Mouse (Mus musculus) heart, embryonic 12.5 days (tissue): ENCODE data around the gene Brf1. TPM values are rescaled to one million over a fixed set of nuclear protein-coding genes. Genes with fewer than 3 reads are reported as not detected.

Experiments used
- ATAC-seq: fragments of 200-750 bp; cut with Nextera tagmentation; 2 replicates; pipeline ENCODE4 v1.8.0; 2017; ENCODE audit warnings: moderate TSS enrichment, moderate library complexity; ENCODE audit not compliant: insufficient number of reproducible peaks, low FRiP score
- H3K27ac ChIP-seq: fragments of 300-500 bp; sonication (generic); 2 replicates; pipeline ENCODE4 v1.5.1; 2016; ENCODE audit warnings: mild to moderate bottlenecking, moderate library complexity; ENCODE audit not compliant: poor library complexity, severe bottlenecking
- H3K27me3 ChIP-seq: fragments of 300-500 bp; sonication (generic); replicated peaks from 2 replicates; pipeline ENCODE4 v1.6.1; 2016; ENCODE audit warnings: mild to moderate bottlenecking, moderate library complexity
- H3K36me3 ChIP-seq: fragments of 300-500 bp; sonication (generic); 2 replicates; pipeline ENCODE4 v1.6.1; 2016; ENCODE audit warnings: mild to moderate bottlenecking, moderate library complexity
- H3K4me1 ChIP-seq: fragments of 300-500 bp; sonication (generic); replicated peaks from 2 replicates; pipeline ENCODE4 v1.6.1; 2016; ENCODE audit warnings: mild to moderate bottlenecking
- H3K4me2 ChIP-seq: fragments of 300-500 bp; sonication (generic); 2 replicates; pipeline ENCODE4 v1.6.1; 2016; ENCODE audit warnings: mild to moderate bottlenecking, moderate library complexity
- H3K4me3 ChIP-seq: fragments of 300-500 bp; sonication (generic); 2 replicates; pipeline ENCODE4 v1.5.1; 2016; ENCODE audit warnings: mild to moderate bottlenecking
- H3K9ac ChIP-seq: fragments of 300-500 bp; sonication (generic); 2 replicates; pipeline ENCODE4 v1.6.1; 2016; ENCODE audit warnings: mild to moderate bottlenecking, moderate library complexity
- H3K9me3 ChIP-seq: fragments of 300-500 bp; sonication (generic); replicated peaks from 2 replicates; pipeline ENCODE4 v1.6.1; 2016; ENCODE audit warnings: mild to moderate bottlenecking, moderate library complexity
- WGBS: fragments of 180-500 bp; shearing (Covaris S2); methylation state at CpG from one replicate; pipeline ENCODE4 v1.1.7; 2016; 5-methylcytosine and 5-hydroxymethylcytosine counted together
- polyA plus RNA-seq: library from polyadenylated mRNA; unstranded; fragments of >200 nt; fragmentation: Nextera tagmentation; extraction: Ambion mirVana; gene quantifications from 2 replicates; pipeline ENCODE4 v1.2.1, GENCODE M21; 2016

The Brf1 gene
- polyA plus RNA-seq, 1 experiment from 2014 or later = 40.3 TPM

DNA sequence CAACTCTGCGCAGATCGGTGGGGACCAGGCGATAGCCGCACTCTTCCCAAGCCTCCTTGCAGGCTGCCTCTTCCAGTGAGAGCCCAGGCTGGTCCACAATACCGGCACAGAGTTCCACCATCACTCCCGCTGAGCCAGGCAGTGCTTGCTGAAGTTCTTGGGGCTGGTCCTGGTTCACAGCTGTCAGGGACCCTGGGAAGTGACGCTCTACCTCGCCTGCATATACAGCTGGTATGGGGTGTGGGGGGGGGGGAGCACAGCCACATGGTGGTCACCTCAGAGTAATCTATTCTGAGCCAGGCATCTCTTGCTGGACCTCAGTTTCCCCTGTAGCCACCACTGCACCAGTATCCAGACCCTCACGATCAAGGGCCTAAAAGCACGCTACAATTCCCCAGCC is 62.1 kb downstream of the Brf1 start:
- H3K9me3 ChIP-seq = no peaks in the 10 kb centered on the region
- ATAC-seq = no peak
- H3K27me3 ChIP-seq = 0 out of 2 replicates have a peak, but pooled peaks cover 21% of the 10 kb centered on the region
- H3K4me1 ChIP-seq = peaks cover 36% of the 10 kb centered on the region
- peak overlapping the region; percentile 13; the same call in 1 of the 2 replicates for H3K9ac ChIP-seq
- 61% methylated on average over 10 of the region's 10 CpGs for WGBS
- H3K4me3 ChIP-seq = no peak overlapping the region
- H3K27ac ChIP-seq = no peak overlapping the region
- H3K4me2 ChIP-seq = no peak overlapping the region
- H3K36me3 ChIP-seq = no peaks in the 10 kb centered on the region

DNA sequence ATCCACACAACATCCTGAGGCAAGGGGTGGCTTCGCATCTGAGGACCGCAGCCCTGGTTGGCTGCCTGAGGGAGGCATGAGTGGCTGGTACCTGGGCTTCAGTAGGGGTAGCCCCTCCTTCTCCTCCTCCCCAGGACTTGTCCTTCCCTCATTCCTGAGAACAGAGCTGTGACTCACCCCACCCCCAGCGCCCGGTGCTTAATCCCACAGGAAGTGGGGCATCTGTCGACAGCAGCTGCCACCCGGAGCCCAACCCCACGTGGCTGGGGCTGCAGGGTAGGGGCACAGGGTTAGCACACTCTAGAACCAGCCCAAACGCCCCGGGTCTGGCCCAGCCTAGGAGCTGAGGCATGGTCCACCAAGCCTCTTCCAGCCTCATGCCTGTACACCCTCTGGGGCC is 62.6 kb downstream of the Brf1 start:
- H3K27me3 ChIP-seq = 0 out of 2 replicates have a peak, but pooled peaks cover 22% of the 10 kb centered on the region
- H3K9ac ChIP-seq = peak overlapping the region; percentile 13; the same call in 1 of the 2 replicates

DNA sequence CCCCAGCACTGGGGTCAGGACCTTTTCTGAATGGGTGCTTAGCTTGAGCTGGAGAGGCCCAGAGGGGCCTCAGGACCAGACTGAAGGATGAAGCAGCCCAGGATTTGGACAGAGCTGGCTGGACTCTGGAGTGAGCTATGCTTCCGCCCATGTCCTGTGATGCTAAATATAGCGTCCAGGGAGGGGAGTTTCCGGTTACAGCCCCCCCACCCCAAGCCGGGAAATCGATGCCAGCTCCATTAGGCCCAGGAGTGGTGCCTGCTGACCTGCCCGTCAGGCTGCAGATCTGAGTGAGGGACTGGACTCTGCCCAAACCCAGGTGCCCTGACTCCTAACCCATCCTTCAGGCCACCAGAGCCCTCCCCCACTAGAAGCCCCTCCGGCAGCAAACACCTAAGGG is 67.9 kb downstream of the Brf1 start:
- peak overlapping the region; percentile 35; the same call in 1 of the 2 replicates for H3K9ac ChIP-seq
- H3K4me3 ChIP-seq = no peak overlapping the region
- no peaks in the 10 kb centered on the region for H3K9me3 ChIP-seq
- H3K27ac ChIP-seq = no peak overlapping the region
- ATAC-seq = no peak
- WGBS = 25% methylated on average over 7 of the region's 7 CpGs
- H3K4me2 ChIP-seq = peak overlapping the region; percentile 11; the same call in 1 of the 2 replicates
- peaks cover 47% of the 10 kb centered on the region for H3K27me3 ChIP-seq
- peaks cover 36% of the 10 kb centered on the region for H3K4me1 ChIP-seq
- H3K36me3 ChIP-seq = no peaks in the 10 kb centered on the region

More for the DNA sequence above, 62.6 kb downstream of the Brf1 start:
- Histone ChIP-seq H3K4me3 (no peak overlapping the region), H3K9me3 (no peaks in the 10 kb centered on the region), H3K36me3 (no peaks in the 10 kb centered on the region), H3K27ac (no peak overlapping the region), H3K4me1 (peaks cover 39% of the 10 kb centered on the region), H3K4me2 (no peak overlapping the region)
- 31% methylated on average over 9 of the region's 9 CpGs for WGBS
- no peak for ATAC-seq

DNA sequence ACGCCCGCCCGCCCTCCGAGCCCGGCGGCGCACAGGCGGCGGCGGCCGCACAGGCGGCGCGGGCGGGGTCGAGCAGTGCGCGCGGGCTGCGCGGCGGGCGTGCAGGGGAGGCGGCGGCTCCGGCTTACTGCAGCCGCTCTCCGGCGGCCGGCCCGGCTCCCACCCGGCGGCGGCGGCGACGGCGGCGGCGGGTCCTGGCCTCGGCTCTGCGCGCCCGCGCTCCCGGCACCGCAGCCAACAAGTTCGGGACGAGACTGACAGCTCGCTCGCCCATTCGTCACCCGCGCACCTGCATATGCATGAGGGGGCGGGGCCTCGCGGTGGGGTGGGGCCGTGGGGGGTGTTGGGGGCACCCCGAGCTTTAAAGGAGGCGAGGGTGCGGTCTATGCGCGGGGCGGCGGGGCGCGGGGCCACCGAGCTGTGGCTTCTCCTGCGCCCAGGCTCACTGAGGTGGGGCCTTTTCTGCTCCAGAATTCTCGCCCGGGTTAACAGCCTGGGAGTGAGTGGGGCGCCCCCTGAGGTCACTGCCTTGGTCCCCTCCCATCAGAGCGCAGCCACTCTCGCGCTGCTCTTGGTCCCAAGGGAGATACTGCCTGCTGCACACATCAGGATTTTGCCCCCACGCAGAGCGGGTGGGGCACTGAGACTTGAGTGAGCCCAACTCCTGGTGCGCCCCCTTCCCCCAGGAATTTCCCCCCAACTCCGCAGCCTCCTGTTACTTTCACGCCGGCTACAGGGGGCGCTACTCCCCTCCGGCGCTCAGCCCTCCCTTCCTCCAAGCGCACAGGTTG is 70.7 kb downstream of the Brf1 start, which contains the start of gene Jag2:
Jag2 (minus strand) TSS at position 215 of the 791 bp plus-strand sequence.
- ATAC-seq = peak; percentile 43; the same call in 1 of the 2 replicates
- H3K27ac ChIP-seq = no peak within 1 kb of the TSS
- H3K4me3 ChIP-seq = peak within 1 kb of the TSS; percentile 66

DNA sequence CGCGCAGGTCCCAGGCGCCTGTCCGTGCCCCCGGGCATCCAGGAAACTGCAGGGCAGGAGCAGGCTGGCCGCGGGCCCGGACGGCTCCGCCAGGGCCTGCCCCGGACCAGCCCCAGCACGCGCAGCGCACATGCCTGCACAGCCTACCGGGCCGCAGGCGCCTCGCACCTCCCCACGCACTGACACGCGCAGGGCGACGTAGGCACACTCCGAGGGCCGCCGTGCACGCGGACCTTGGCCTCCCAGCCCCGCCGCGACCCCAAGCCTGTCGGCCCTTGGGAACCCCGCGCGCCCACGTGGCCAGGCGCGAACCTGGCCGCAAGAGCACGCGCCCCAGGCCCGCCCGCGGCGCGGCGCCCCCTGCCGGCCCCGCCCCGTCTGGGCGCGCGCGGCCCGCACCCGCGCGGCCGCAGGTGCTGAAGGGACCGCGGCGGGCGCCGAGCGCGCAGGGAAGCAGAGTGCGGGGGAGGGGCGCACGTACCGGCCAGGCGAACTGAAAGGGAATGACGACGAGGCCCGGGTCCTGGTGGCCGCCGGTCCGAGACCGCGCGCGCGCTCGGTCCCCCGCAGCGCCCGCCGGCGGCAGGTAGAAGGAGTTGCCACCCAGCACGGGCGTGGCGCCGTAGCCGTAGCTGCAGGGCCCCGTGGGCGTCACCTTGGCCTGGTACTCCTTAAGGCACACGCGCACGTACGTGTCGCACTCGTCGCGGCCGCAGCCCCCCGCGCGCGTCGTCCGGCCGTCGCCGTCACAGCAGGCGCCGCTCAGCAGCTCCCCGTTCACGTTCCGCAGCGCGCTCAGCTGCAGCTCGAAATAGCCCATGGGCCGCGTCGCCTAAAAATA is 71.9 kb downstream of the Brf1 start:
- Histone ChIP-seq H3K36me3 (no peaks in the 10 kb centered on the region), H3K4me2 (peak overlapping the region; percentile 98), H3K4me1 (peaks cover 37% of the 10 kb centered on the region), H3K9me3 (no peaks in the 10 kb centered on the region), H3K27ac (no peak overlapping the region), H3K9ac (peak overlapping the region; percentile 70), H3K4me3 (peak overlapping the region; percentile 66), H3K27me3 (peaks cover 86% of the 10 kb centered on the region)
- peak; percentile 8; the same call in 1 of the 2 replicates for ATAC-seq
- 2% methylated on average over 115 of the region's 124 CpGs for WGBS

More for the DNA sequence above, 70.7 kb downstream of the Brf1 start, which contains the start of gene Jag2:
- 15% methylated on average over 82 of the region's 85 CpGs for WGBS
- H3K9me3 ChIP-seq = no peaks in the 10 kb centered on the region
- peak within 1 kb of the TSS; percentile 70 for H3K9ac ChIP-seq
- H3K4me1 ChIP-seq = peaks cover 37% of the 10 kb centered on the region
- H3K36me3 ChIP-seq = no peaks in the 10 kb centered on the region
- H3K4me2 ChIP-seq = peak within 1 kb of the TSS; percentile 98
- peaks cover 76% of the 10 kb centered on the region for H3K27me3 ChIP-seq

DNA sequence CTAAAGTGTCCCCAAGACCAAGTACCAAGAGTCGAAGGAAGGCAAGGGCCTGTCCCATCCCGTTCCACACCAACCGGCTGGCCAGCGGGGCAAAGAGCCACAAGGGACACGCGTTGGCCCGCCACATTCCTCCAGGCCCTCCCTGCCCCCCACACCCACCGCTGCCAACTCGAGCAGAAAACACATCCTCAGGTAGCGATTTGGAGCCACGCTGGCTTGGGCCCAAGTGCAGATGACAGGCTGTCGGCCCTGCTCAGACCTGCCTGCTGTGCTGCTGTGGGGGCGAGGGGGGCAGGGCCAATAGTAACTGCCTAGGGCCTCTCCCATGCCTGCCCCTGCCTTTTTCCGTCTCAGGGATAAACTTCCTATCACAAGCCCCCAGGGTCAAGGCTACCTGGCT is 73.2 kb downstream of the Brf1 start:
- H3K9ac ChIP-seq = no peak overlapping the region
- peaks cover 94% of the 10 kb centered on the region for H3K27me3 ChIP-seq
- peaks cover 35% of the 10 kb centered on the region for H3K4me1 ChIP-seq
- H3K4me3 ChIP-seq = no peak overlapping the region
- no peaks in the 10 kb centered on the region for H3K36me3 ChIP-seq
- no peak for ATAC-seq
- H3K9me3 ChIP-seq = no peaks in the 10 kb centered on the region
- no peak overlapping the region for H3K4me2 ChIP-seq
- H3K27ac ChIP-seq = no peak overlapping the region
- WGBS = 70% methylated on average over 14 of the region's 14 CpGs

DNA sequence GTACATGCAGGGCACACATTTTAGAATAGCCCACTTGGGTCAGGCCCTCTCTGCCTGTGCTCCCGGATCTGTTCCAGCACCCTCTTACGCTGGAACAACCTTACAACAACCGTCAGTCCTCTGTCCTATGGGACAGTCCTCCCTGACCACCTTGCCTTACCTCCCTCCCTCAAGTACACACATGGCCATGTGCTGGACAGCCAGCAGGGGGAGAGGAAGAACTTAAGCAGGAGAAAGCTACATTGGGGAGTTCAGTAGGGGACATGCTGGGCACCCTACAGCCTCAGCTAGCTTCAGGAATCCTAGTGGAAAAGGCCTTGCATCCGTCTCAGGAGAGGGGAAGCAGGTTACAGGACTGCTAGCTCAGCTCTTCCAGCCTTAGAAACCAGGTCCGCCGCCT is 74.6 kb downstream of the Brf1 start:
- WGBS = 85% methylated on average over 6 of the region's 6 CpGs
- H3K9me3 ChIP-seq = no peaks in the 10 kb centered on the region
- H3K4me2 ChIP-seq = no peak overlapping the region
- no peak overlapping the region for H3K27ac ChIP-seq
- no peaks in the 10 kb centered on the region for H3K36me3 ChIP-seq
- peaks cover 84% of the 10 kb centered on the region for H3K27me3 ChIP-seq
- H3K4me1 ChIP-seq = peaks cover 44% of the 10 kb centered on the region
- no peak overlapping the region for H3K9ac ChIP-seq
- ATAC-seq = no peak
- H3K4me3 ChIP-seq = no peak overlapping the region

DNA sequence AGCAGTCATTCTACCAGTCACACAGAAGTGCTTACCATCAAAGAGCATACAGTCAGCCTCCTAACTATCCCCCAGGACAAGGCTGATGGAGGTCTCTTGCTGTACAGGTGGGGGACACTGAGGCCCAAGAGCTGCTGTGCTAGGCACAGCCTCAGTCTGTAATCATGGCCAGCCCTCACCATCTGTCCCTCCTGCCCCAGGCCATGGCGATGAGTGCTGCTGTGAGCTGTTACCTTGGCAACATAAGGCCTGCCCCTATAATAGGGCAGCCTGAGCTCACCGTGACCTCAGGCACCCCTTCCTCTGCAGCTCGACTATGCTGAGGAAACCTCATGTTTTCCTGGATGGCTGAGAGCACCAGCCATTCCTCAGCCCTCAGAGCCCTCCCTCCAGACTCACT is 78.0 kb downstream of the Brf1 start:
- ATAC-seq = no peak
- Histone ChIP-seq H3K4me1 (peaks cover 36% of the 10 kb centered on the region), H3K4me2 (no peak overlapping the region), H3K27ac (no peak overlapping the region), H3K9ac (no peak overlapping the region), H3K9me3 (no peaks in the 10 kb centered on the region), H3K4me3 (no peak overlapping the region), H3K36me3 (0 out of 2 replicates have a peak, but pooled peaks cover 4% of the 10 kb centered on the region), H3K27me3 (peaks cover 84% of the 10 kb centered on the region)
- WGBS = 37% methylated on average over 3 of the region's 3 CpGs

DNA sequence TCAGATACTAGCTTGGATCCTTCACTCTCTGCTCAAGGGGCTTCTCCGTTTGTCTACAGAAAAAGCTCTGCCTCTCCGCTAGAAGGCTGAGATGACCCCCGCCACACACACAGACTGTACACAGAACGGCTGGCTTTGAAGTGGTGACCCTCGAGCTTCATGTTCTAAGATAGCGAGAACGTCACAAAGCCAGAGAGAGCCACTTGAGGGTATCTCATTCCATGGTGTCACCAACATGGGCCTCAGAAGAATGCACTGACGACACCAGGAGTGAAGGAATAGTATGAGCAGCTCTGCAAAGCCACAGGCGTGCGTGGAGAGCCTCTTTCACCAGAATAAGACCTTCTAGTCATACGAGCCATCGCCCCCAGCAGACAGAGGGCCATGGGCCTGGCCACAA is 79.0 kb downstream of the Brf1 start:
- 0 out of 2 replicates have a peak, but pooled peaks cover 4% of the 10 kb centered on the region for H3K36me3 ChIP-seq
- no peaks in the 10 kb centered on the region for H3K9me3 ChIP-seq
- peak overlapping the region; percentile 30; the same call in 1 of the 2 replicates for H3K4me2 ChIP-seq
- WGBS = 38% methylated on average over 12 of the region's 12 CpGs
- 0 out of 2 replicates have a peak, but pooled peaks have one; percentile 40 for ATAC-seq
- no peak overlapping the region for H3K27ac ChIP-seq
- no peak overlapping the region for H3K4me3 ChIP-seq
- no peak overlapping the region for H3K9ac ChIP-seq
- peaks cover 80% of the 10 kb centered on the region for H3K27me3 ChIP-seq
- peaks cover 43% of the 10 kb centered on the region for H3K4me1 ChIP-seq

DNA sequence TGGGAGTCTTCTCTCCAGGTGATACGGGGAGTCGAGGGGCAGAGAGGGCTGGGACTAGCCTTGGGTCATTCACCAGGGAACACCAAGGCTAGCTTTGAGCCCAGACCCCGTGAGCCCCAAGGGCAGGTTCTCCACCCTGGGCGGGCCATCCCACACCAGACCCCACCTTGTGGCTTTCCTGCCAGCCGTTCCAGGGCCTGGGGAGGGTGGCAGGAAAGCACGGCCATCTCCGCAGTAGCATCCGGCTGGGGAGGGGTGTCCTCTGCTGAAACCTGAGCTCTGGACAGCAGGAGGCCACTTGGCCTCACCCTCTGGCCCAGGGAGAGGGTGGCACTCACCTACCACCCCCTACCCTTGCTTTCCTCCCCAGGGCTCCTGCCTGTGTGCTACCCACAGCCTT is 82.6 kb downstream of the Brf1 start:
- no peak overlapping the region for H3K4me2 ChIP-seq
- 45% methylated on average over 8 of the region's 8 CpGs for WGBS
- H3K9ac ChIP-seq = no peak overlapping the region
- peaks cover 78% of the 10 kb centered on the region for H3K27me3 ChIP-seq
- peaks cover 43% of the 10 kb centered on the region for H3K4me1 ChIP-seq
- peaks cover 26% of the 10 kb centered on the region; the same call in 1 of the 2 replicates for H3K36me3 ChIP-seq
- ATAC-seq = no peak
- no peak overlapping the region for H3K4me3 ChIP-seq
- H3K9me3 ChIP-seq = no peaks in the 10 kb centered on the region
- no peak overlapping the region for H3K27ac ChIP-seq

DNA sequence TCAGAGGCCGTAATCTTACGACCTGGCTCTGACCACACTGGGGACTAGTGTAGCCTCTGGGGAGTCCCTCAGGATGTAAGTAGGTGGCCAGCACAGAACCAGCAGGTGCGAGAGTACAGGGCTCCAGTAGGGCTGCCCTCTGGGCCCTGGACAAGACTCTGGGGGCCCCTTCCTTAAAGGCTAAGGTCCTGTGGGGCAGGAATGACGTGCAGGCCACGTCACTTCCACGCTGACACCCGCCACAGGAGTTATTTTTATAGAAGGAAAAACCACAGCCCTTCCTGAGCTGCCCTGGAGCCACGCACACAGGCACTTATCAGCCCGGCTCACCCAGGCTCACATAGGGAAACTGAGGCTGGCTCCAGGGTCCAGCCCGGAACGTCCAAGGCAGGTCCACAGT is 83.0 kb downstream of the Brf1 start:
- H3K4me1 ChIP-seq = peaks cover 39% of the 10 kb centered on the region
- 65% methylated on average over 11 of the region's 11 CpGs for WGBS
- no peak overlapping the region for H3K27ac ChIP-seq
- no peak overlapping the region for H3K4me2 ChIP-seq
- peaks cover 78% of the 10 kb centered on the region for H3K27me3 ChIP-seq
- H3K9ac ChIP-seq = no peak overlapping the region
- no peak overlapping the region for H3K4me3 ChIP-seq
- ATAC-seq = no peak
- no peaks in the 10 kb centered on the region for H3K9me3 ChIP-seq
- peaks cover 28% of the 10 kb centered on the region; the same call in 1 of the 2 replicates for H3K36me3 ChIP-seq
